Mouse (Mus musculus) lung, postnatal 0 days (tissue): ENCODE results near the gene Igfbp5. TPM values are rescaled to one million over a fixed set of nuclear protein-coding genes. Genes with fewer than 3 reads are reported as not detected.
A peak's percentile ranks its signal among the peaks of the same experiment; 100 is the strongest.

ENCODE experiments used
- ATAC-seq: fragments of 200-750 bp; cut with Nextera tagmentation; 2 replicates; pipeline ENCODE4 v1.8.0; 2017; ENCODE audit warnings: moderate library complexity
- DNase-seq: peaks from one replicate; pipeline ENCODE4 v3.0.0-alpha.2; 2016; ENCODE audit warnings: low spot score
- H3K27ac ChIP-seq: fragments of 300-500 bp; sonication (generic); 2 replicates; pipeline ENCODE4 v1.5.1; 2014; ENCODE audit warnings: antibody characterized with exemption, mild to moderate bottlenecking, low read length, mixed read lengths
- H3K27me3 ChIP-seq: fragments of 300-500 bp; sonication (generic); replicated peaks from 2 replicates; pipeline ENCODE4 v1.6.1; 2014; ENCODE audit warnings: low read length, mixed read lengths; ENCODE audit not compliant: insufficient read depth
- H3K36me3 ChIP-seq: fragments of 300-500 bp; sonication (generic); 2 replicates; pipeline ENCODE4 v1.6.1; 2014; ENCODE audit warnings: low read length, mixed read lengths; ENCODE audit not compliant: insufficient read depth
- H3K4me1 ChIP-seq: fragments of 300-500 bp; sonication (generic); 2 replicates; pipeline ENCODE4 v1.6.1; 2014; ENCODE audit warnings: antibody characterized with exemption, low read depth, low read length, mixed read lengths; ENCODE audit not compliant: insufficient read depth
- H3K4me2 ChIP-seq: fragments of 300-500 bp; sonication (generic); replicated peaks from 2 replicates; pipeline ENCODE4 v1.6.1; 2014; ENCODE audit warnings: low read depth, mild to moderate bottlenecking, low read length, moderate library complexity, mixed read lengths
- H3K4me3 ChIP-seq: fragments of 300-500 bp; sonication (generic); 2 replicates; pipeline ENCODE4 v1.5.1; 2014; ENCODE audit warnings: low read depth, low read length
- H3K9ac ChIP-seq: fragments of 300-500 bp; sonication (generic); replicated peaks from 2 replicates; pipeline ENCODE4 v1.6.1; 2014; ENCODE audit warnings: low read depth, mild to moderate bottlenecking
- H3K9me3 ChIP-seq: fragments of 300-500 bp; sonication (generic); 2 replicates; pipeline ENCODE4 v1.6.1; 2016; ENCODE audit warnings: low read length, mixed read lengths
- CTCF ChIP-seq: IDR thresholded peaks from 2 replicates; pipeline ENCODE4 v1.5.1; 2016; ENCODE audit warnings: antibody characterized with exemption, mild to moderate bottlenecking
- EP300 ChIP-seq: IDR thresholded peaks from 2 replicates; pipeline ENCODE4 v1.6.1; 2016; ENCODE audit warnings: antibody characterized with exemption, mild to moderate bottlenecking, control low read depth
- WGBS: fragments of 180-500 bp; shearing (Covaris S2); extraction: QIAGEN DNeasy Blood & Tissue Kit; methylation state at CpG from one replicate; pipeline ENCODE4 v1.1.7; 2014; 5-methylcytosine and 5-hydroxymethylcytosine counted together
- polyA plus RNA-seq: library from polyadenylated mRNA; unstranded; fragments of >200 nt; fragmentation: Nextera tagmentation; extraction: Ambion mirVana; gene quantifications from 2 replicates; pipeline ENCODE4 v1.2.1, GENCODE M21; 2015

The Igfbp5 gene
- polyA plus RNA-seq, 1 experiment from 2014 or later: 32.6 TPM

- Histone ChIP-seq H3K27ac (no peak overlapping the region), H3K4me3 (no peak overlapping the region), H3K9me3 (no peaks in the 10 kb centered on the region), H3K4me1 (no peaks in the 10 kb centered on the region), H3K27me3 (no peaks in the 10 kb centered on the region), H3K36me3 (no peaks in the 10 kb centered on the region), H3K4me2 (no peak overlapping the region), H3K9ac (no peak overlapping the region)
- ATAC-seq: peak; percentile 48
- WGBS: 66% methylated on average over 11 of the region's 11 CpGs
- no peak for DNase-seq
- no peak for TF ChIP-seq CTCF
- no peak for TF ChIP-seq EP300
These were observed 10.6 kb upstream of the Igfbp5 start for GRCm38 (mm10) chr1:72885111-72885818.

DNA sequence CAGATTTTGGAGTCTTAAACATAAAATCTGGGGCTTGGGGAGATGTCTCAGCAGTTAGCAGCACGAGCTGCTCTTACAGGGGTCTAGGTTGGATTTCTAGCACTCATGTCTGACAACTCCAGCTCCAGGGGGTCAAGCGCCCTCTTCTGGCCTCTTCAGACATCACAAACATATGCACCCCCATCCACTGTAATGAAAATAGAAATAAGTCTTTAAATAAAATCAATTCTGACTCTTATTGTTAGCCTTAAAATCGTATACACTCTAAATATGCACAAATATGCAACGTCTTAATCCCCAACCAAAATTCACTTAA is 4.6 kb upstream of the Igfbp5 start:
- H3K27me3 ChIP-seq: peaks cover 11% of the 10 kb centered on the region; the same call in 1 of the 2 replicates
- WGBS: 49% methylated on average over 4 of the region's 4 CpGs
- no peaks in the 10 kb centered on the region for H3K9me3 ChIP-seq
- TF ChIP-seq EP300 (no peak), CTCF (peak; percentile 56)
- no peak for DNase-seq
- no peak for ATAC-seq
- no peak overlapping the region for H3K4me3 ChIP-seq
- H3K9ac ChIP-seq: no peak overlapping the region
- H3K4me1 ChIP-seq: peaks cover 5% of the 10 kb centered on the region; the same call in 1 of the 2 replicates
- H3K27ac ChIP-seq: no peak overlapping the region
- H3K4me2 ChIP-seq: no peak overlapping the region
- H3K36me3 ChIP-seq: no peaks in the 10 kb centered on the region

GRCm38 (mm10) chr1:72878473-72879318 is 4.0 kb upstream of the Igfbp5 start:
- Histone ChIP-seq H3K4me2 (peak overlapping the region; percentile 23; the same call in 1 of the 2 replicates), H3K27me3 (peaks cover 16% of the 10 kb centered on the region; the same call in 1 of the 2 replicates), H3K4me1 (peaks cover 8% of the 10 kb centered on the region), H3K9ac (no peak overlapping the region), H3K27ac (no peak overlapping the region), H3K36me3 (no peaks in the 10 kb centered on the region), H3K4me3 (no peak overlapping the region), H3K9me3 (no peaks in the 10 kb centered on the region)
- no peak for ATAC-seq
- no peak for DNase-seq
- TF ChIP-seq CTCF (no peak), EP300 (no peak)
- WGBS: 41% methylated on average over 25 of the region's 25 CpGs

DNA sequence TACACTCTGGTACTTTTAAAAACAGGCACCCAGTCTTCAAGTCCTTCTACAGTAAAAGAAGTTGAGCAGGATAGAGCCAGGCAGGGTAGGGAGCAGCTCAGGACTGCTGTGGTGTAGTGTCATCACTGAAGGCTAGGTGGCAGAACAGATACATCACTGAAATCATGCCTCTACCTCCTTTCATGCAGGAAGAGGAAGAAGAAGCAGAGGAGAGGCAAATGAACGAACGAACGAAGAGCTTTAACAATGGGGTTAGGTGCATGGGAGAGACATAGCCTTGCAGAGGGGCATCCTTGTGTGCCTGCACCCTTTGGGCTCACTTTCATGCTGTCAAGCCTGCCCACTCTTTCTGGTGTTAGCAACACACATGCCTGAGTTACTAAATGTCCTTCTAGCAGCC is 3.2 kb upstream of the Igfbp5 start:
- H3K36me3 ChIP-seq: no peaks in the 10 kb centered on the region
- H3K27me3 ChIP-seq: peaks cover 19% of the 10 kb centered on the region; the same call in 1 of the 2 replicates
- H3K9me3 ChIP-seq: no peaks in the 10 kb centered on the region
- H3K4me2 ChIP-seq: peak overlapping the region; percentile 23; the same call in 1 of the 2 replicates
- peaks cover 10% of the 10 kb centered on the region for H3K4me1 ChIP-seq
- no peak overlapping the region for H3K4me3 ChIP-seq
- ATAC-seq (peak; percentile 64), DNase-seq (peak; percentile 87)
- no peak overlapping the region for H3K27ac ChIP-seq
- TF ChIP-seq CTCF (peak; percentile 91), EP300 (no peak)
- H3K9ac ChIP-seq: no peak overlapping the region
- WGBS: 3% methylated on average over 3 of the region's 3 CpGs

GRCm38 (mm10) chr1:72876111-72876510 is 1.4 kb upstream of the Igfbp5 start:
- Histone ChIP-seq H3K27me3 (peaks cover 23% of the 10 kb centered on the region; the same call in 1 of the 2 replicates), H3K4me1 (peaks cover 10% of the 10 kb centered on the region), H3K9me3 (no peaks in the 10 kb centered on the region), H3K4me3 (no peak overlapping the region), H3K4me2 (no peak overlapping the region), H3K27ac (no peak overlapping the region), H3K36me3 (no peaks in the 10 kb centered on the region), H3K9ac (no peak overlapping the region)
- ATAC-seq (no peak), DNase-seq (peak; percentile 60)
- WGBS: 25% methylated on average over 3 of the region's 3 CpGs
- TF ChIP-seq CTCF: peak; percentile 67
- no peak for TF ChIP-seq EP300

DNA sequence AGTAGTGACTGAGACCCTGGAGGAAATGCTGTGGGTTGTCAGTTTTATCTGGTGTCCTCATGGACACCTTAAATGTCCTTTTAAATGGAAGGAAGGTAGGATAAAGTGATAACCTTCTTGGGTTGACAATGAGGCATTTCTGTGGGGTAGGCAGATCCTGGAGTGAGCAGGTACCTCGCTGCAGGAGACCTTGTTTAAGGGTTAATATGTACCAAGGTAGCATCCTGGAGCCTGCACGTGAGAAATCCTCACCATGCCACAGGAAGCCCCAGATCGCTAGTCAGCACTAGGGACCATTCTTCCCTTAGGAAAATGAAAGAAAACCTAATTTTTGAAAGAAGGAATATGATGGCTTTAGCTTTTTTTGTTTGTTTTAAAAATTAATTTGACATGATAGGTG is 1.0 kb upstream of the Igfbp5 start:
- DNase-seq (no peak), ATAC-seq (no peak)
- 4% methylated on average over 3 of the region's 3 CpGs for WGBS
- H3K4me3 ChIP-seq: no peak overlapping the region
- H3K27me3 ChIP-seq: peaks cover 23% of the 10 kb centered on the region; the same call in 1 of the 2 replicates
- H3K36me3 ChIP-seq: no peaks in the 10 kb centered on the region
- no peak overlapping the region for H3K9ac ChIP-seq
- peaks cover 10% of the 10 kb centered on the region for H3K4me1 ChIP-seq
- H3K27ac ChIP-seq: no peak overlapping the region
- H3K4me2 ChIP-seq: no peak overlapping the region
- H3K9me3 ChIP-seq: no peaks in the 10 kb centered on the region
- TF ChIP-seq EP300 (no peak), CTCF (no peak)
